Mouse (Mus musculus) limb, embryonic 13.5 days (tissue): ENCODE data around the gene Ago1. TPM values are rescaled to one million over a fixed set of nuclear protein-coding genes. Genes with fewer than 3 reads are reported as not detected.

ENCODE experiments used
- ATAC-seq: fragments of 200-750 bp; cut with Nextera tagmentation; 2 replicates; pipeline ENCODE4 v1.8.0; 2017; ENCODE audit warnings: low read depth, moderate number of reproducible peaks, moderate TSS enrichment; ENCODE audit not compliant: low FRiP score
- H3K27ac ChIP-seq: fragments of 300-500 bp; sonication (generic); 2 replicates; pipeline ENCODE4 v1.5.1; 2015; ENCODE audit warnings: inconsistent platforms, mild to moderate bottlenecking, moderate library complexity
- H3K27me3 ChIP-seq: fragments of 300-500 bp; sonication (generic); 2 replicates; pipeline ENCODE4 v1.6.1; 2015; ENCODE audit warnings: mild to moderate bottlenecking, inconsistent platforms
- H3K36me3 ChIP-seq: fragments of 300-500 bp; sonication (generic); 2 replicates; pipeline ENCODE4 v1.6.1; 2015; ENCODE audit warnings: inconsistent platforms, mild to moderate bottlenecking, moderate library complexity
- H3K4me1 ChIP-seq: fragments of 300-500 bp; sonication (generic); 2 replicates; pipeline ENCODE4 v1.6.1; 2015; ENCODE audit warnings: inconsistent platforms
- H3K4me2 ChIP-seq: fragments of 300-500 bp; sonication (generic); replicated peaks from 2 replicates; pipeline ENCODE4 v1.6.1; 2015; ENCODE audit warnings: inconsistent platforms, mild to moderate bottlenecking, moderate library complexity
- H3K4me3 ChIP-seq: fragments of 300-500 bp; sonication (generic); 2 replicates; pipeline ENCODE4 v1.5.1; 2015; ENCODE audit warnings: moderate library complexity, mild to moderate bottlenecking, inconsistent platforms
- H3K9ac ChIP-seq: fragments of 300-500 bp; sonication (generic); 2 replicates; pipeline ENCODE4 v1.6.1; 2015; ENCODE audit warnings: mild to moderate bottlenecking, inconsistent platforms
- H3K9me3 ChIP-seq: fragments of 300-500 bp; sonication (generic); 2 replicates; pipeline ENCODE4 v1.6.1; 2016; ENCODE audit warnings: inconsistent platforms
- WGBS: fragments of 180-500 bp; shearing (Covaris S2); methylation state at CpG from one replicate; pipeline ENCODE4 v1.1.7; 2015; 5-methylcytosine and 5-hydroxymethylcytosine counted together
- polyA plus RNA-seq: library from polyadenylated mRNA; unstranded; fragments of >200 nt; fragmentation: Nextera tagmentation; extraction: Ambion mirVana; gene quantifications from 2 replicates; pipeline ENCODE4 v1.2.1, GENCODE M21; 2015

Gene Ago1
- polyA plus RNA-seq, 1 experiment from 2014 or later = 4.9 TPM

GRCm38 (mm10) chr4:126467721-126468284 lies 580 bp downstream of the Ago1 start:
- no peaks in the 10 kb centered on the region for H3K27me3 ChIP-seq
- peaks cover 30% of the 10 kb centered on the region for H3K4me1 ChIP-seq
- no peaks in the 10 kb centered on the region for H3K36me3 ChIP-seq
- peak; percentile 62 for ATAC-seq
- whole genome bisulfite sequencing = under 1% methylated on average over 23 of the region's 25 CpGs
- H3K4me3 ChIP-seq = peak overlapping the region; percentile 90
- peak overlapping the region; percentile 89 for H3K9ac ChIP-seq
- peak overlapping the region; percentile 69; the same call in 1 of the 2 replicates for H3K27ac ChIP-seq
- peak overlapping the region; percentile 78 for H3K4me2 ChIP-seq
- no peaks in the 10 kb centered on the region for H3K9me3 ChIP-seq

- H3K36me3 ChIP-seq = no peaks in the 10 kb centered on the region
- H3K4me3 ChIP-seq = no peak overlapping the region
- no peak for ATAC-seq
- peak overlapping the region; percentile 17 for H3K4me2 ChIP-seq
- 32% methylated on average over 8 of the region's 8 CpGs for WGBS
- no peak overlapping the region for H3K27ac ChIP-seq
- 0 out of 2 replicates have a peak overlapping the region, but pooled peaks have one; percentile 26 for H3K9ac ChIP-seq
- H3K4me1 ChIP-seq = peaks cover 30% of the 10 kb centered on the region
- H3K27me3 ChIP-seq = no peaks in the 10 kb centered on the region
- H3K9me3 ChIP-seq = no peaks in the 10 kb centered on the region
Measured at GRCm38 (mm10) chr4:126466251-126466750, 2.1 kb downstream of the Ago1 start.

- Histone ChIP-seq H3K9ac (peak overlapping the region; percentile 26; the same call in 1 of the 2 replicates), H3K27ac (no peak overlapping the region), H3K9me3 (no peaks in the 10 kb centered on the region)
Measured at GRCm38 (mm10) chr4:126465843-126466242, 2.5 kb downstream of the Ago1 start.

GRCm38 (mm10) chr4:126464892-126465235 lies 3.5 kb downstream of the Ago1 start:
- 17% methylated on average over 2 of the region's 2 CpGs for WGBS
- no peak overlapping the region for H3K4me3 ChIP-seq
- no peak overlapping the region for H3K9ac ChIP-seq
- no peak overlapping the region for H3K27ac ChIP-seq
- no peak for ATAC-seq
- H3K4me2 ChIP-seq = no peak overlapping the region
- H3K4me1 ChIP-seq = peaks cover 30% of the 10 kb centered on the region
- no peaks in the 10 kb centered on the region for H3K9me3 ChIP-seq
- no peaks in the 10 kb centered on the region for H3K27me3 ChIP-seq
- H3K36me3 ChIP-seq = peaks cover 11% of the 10 kb centered on the region

More at GRCm38 (mm10) chr4:126465843-126466242, 2.5 kb downstream of the Ago1 start:
- Histone ChIP-seq H3K27me3 (no peaks in the 10 kb centered on the region), H3K4me2 (peak overlapping the region; percentile 17), H3K36me3 (peaks cover 1% of the 10 kb centered on the region; the same call in 1 of the 2 replicates), H3K4me1 (peaks cover 30% of the 10 kb centered on the region), H3K4me3 (no peak overlapping the region)
- ATAC-seq = no peak
- 18% methylated on average over 8 of the region's 8 CpGs for WGBS

GRCm38 (mm10) chr4:126464189-126464891 lies 4.0 kb downstream of the Ago1 start:
- Histone ChIP-seq H3K9me3 (no peaks in the 10 kb centered on the region), H3K27ac (no peak overlapping the region), H3K27me3 (no peaks in the 10 kb centered on the region), H3K4me3 (no peak overlapping the region), H3K4me2 (no peak overlapping the region), H3K4me1 (peaks cover 30% of the 10 kb centered on the region), H3K9ac (no peak overlapping the region), H3K36me3 (peaks cover 16% of the 10 kb centered on the region)
- 36% methylated on average over 4 of the region's 4 CpGs for WGBS
- no peak for ATAC-seq

GRCm38 (mm10) chr4:126455441-126455840 lies 12.9 kb downstream of the Ago1 start:
- no peak overlapping the region for H3K9ac ChIP-seq
- H3K27me3 ChIP-seq = no peaks in the 10 kb centered on the region
- no peaks in the 10 kb centered on the region for H3K4me1 ChIP-seq
- 88% methylated on average over 7 of the region's 7 CpGs for WGBS
- H3K36me3 ChIP-seq = peaks cover 94% of the 10 kb centered on the region
- no peak overlapping the region for H3K4me3 ChIP-seq
- H3K4me2 ChIP-seq = no peak overlapping the region
- ATAC-seq = no peak
- no peaks in the 10 kb centered on the region for H3K9me3 ChIP-seq
- no peak overlapping the region for H3K27ac ChIP-seq

GRCm38 (mm10) chr4:126454547-126455254 lies 13.7 kb downstream of the Ago1 start:
- Histone ChIP-seq H3K27me3 (no peaks in the 10 kb centered on the region), H3K36me3 (peaks cover 90% of the 10 kb centered on the region), H3K4me1 (no peaks in the 10 kb centered on the region), H3K9ac (no peak overlapping the region), H3K27ac (no peak overlapping the region), H3K4me2 (no peak overlapping the region), H3K4me3 (no peak overlapping the region), H3K9me3 (no peaks in the 10 kb centered on the region)
- 92% methylated on average over 5 of the region's 5 CpGs for WGBS
- ATAC-seq = no peak

GRCm38 (mm10) chr4:126450268-126450667 lies 18.1 kb downstream of the Ago1 start:
- Histone ChIP-seq H3K4me3 (no peak overlapping the region), H3K9ac (no peak overlapping the region), H3K36me3 (peaks cover 82% of the 10 kb centered on the region), H3K4me2 (no peak overlapping the region), H3K27ac (no peak overlapping the region), H3K27me3 (no peaks in the 10 kb centered on the region), H3K9me3 (no peaks in the 10 kb centered on the region), H3K4me1 (no peaks in the 10 kb centered on the region)
- ATAC-seq = no peak
- 90% methylated on average over 1 of the region's 1 CpGs for WGBS

GRCm38 (mm10) chr4:126447126-126447525 lies 21.3 kb downstream of the Ago1 start:
- Histone ChIP-seq H3K4me2 (no peak overlapping the region), H3K4me1 (no peaks in the 10 kb centered on the region), H3K27ac (no peak overlapping the region), H3K9me3 (no peaks in the 10 kb centered on the region), H3K36me3 (peaks cover 61% of the 10 kb centered on the region), H3K4me3 (no peak overlapping the region), H3K9ac (no peak overlapping the region), H3K27me3 (no peaks in the 10 kb centered on the region)
- 89% methylated on average over 7 of the region's 7 CpGs for WGBS
- no peak for ATAC-seq

- 91% methylated on average over 3 of the region's 3 CpGs for WGBS
- no peaks in the 10 kb centered on the region for H3K27me3 ChIP-seq
- ATAC-seq = no peak
Measured at GRCm38 (mm10) chr4:126444528-126444927, 23.9 kb downstream of the Ago1 start.

GRCm38 (mm10) chr4:126438261-126438660 lies 30.1 kb downstream of the Ago1 start:
- no peaks in the 10 kb centered on the region for H3K27me3 ChIP-seq
- H3K9me3 ChIP-seq = no peaks in the 10 kb centered on the region
- no peak overlapping the region for H3K4me3 ChIP-seq
- no peaks in the 10 kb centered on the region for H3K4me1 ChIP-seq
- peaks cover 71% of the 10 kb centered on the region for H3K36me3 ChIP-seq
- no peak overlapping the region for H3K9ac ChIP-seq
- ATAC-seq = no peak
- H3K4me2 ChIP-seq = no peak overlapping the region
- no peak overlapping the region for H3K27ac ChIP-seq
- WGBS = 91% methylated on average over 5 of the region's 5 CpGs

More at GRCm38 (mm10) chr4:126444528-126444927, 23.9 kb downstream of the Ago1 start:
- Histone ChIP-seq H3K4me2 (no peak overlapping the region), H3K36me3 (peaks cover 70% of the 10 kb centered on the region), H3K27ac (no peak overlapping the region), H3K9ac (no peak overlapping the region), H3K4me1 (no peaks in the 10 kb centered on the region), H3K4me3 (no peak overlapping the region), H3K9me3 (no peaks in the 10 kb centered on the region)

- 65% methylated on average over 2 of the region's 2 CpGs for WGBS
- no peaks in the 10 kb centered on the region for H3K9me3 ChIP-seq
- H3K27me3 ChIP-seq = no peaks in the 10 kb centered on the region
- no peak overlapping the region for H3K4me2 ChIP-seq
- H3K9ac ChIP-seq = no peak overlapping the region; the same call in 1 of the 2 replicates
- H3K27ac ChIP-seq = no peak overlapping the region
- H3K4me3 ChIP-seq = no peak overlapping the region
- ATAC-seq = no peak
- H3K4me1 ChIP-seq = no peaks in the 10 kb centered on the region
- H3K36me3 ChIP-seq = peaks cover 53% of the 10 kb centered on the region
Measured at GRCm38 (mm10) chr4:126436268-126436667, 32.1 kb downstream of the Ago1 start.
